Mouse (Mus musculus): ENCODE measurements around the gene Rtf2. TPM values are rescaled to one million over a fixed set of nuclear protein-coding genes. Genes with fewer than 3 reads are reported as not detected.
A peak's percentile ranks its signal among the peaks of the same experiment; 100 is the strongest.

Rtf2 gene
- polyA plus RNA-seq, 1 experiment, result 91.4 TPM

- Histone ChIP-seq H3K4me3 (ENCODE audit: insufficient read depth, low read depth, low read length) (no peak overlapping the region), H3K27ac (replicated peaks; ENCODE audit: low read depth, low read length) (peak overlapping the region; percentile 74), H3K4me1 (ENCODE audit: control insufficient read depth, insufficient read depth, insufficient read length, low read length) (peaks cover 6% of the 10 kb centered on the region; the same call in 1 of the 2 replicates)
Observed at GRCm38 (mm10) chr2:172460647-172461046, 20.3 kb downstream of the Rtf2 start.

- H3K27ac ChIP-seq (replicated peaks; ENCODE audit: low read depth, low read length), result no peak overlapping the region
Observed at GRCm38 (mm10) chr2:172462813-172463212, 22.5 kb downstream of the Rtf2 start.

GRCm38 (mm10) chr2:172466427-172467132, 26.2 kb downstream of the Rtf2 start:
- Histone ChIP-seq H3K4me3 (ENCODE audit: insufficient read depth, low read depth, low read length) (no peak overlapping the region), H3K27ac (replicated peaks; ENCODE audit: low read depth, low read length) (peak overlapping the region; percentile 33; the same call in 1 of the 2 replicates), H3K4me1 (ENCODE audit: control insufficient read depth, insufficient read depth, insufficient read length, low read length) (peaks cover 7% of the 10 kb centered on the region)

More at GRCm38 (mm10) chr2:172462813-172463212, 22.5 kb downstream of the Rtf2 start:
- Histone ChIP-seq H3K4me3 (ENCODE audit: insufficient read depth, low read depth, low read length) (no peak overlapping the region), H3K4me1 (ENCODE audit: control insufficient read depth, insufficient read depth, insufficient read length, low read length) (peaks cover 13% of the 10 kb centered on the region)

GRCm38 (mm10) chr2:172467206-172467605, 26.9 kb downstream of the Rtf2 start:
- Histone ChIP-seq H3K4me3 (ENCODE audit: insufficient read depth, low read depth, low read length) (no peak overlapping the region), H3K27ac (replicated peaks; ENCODE audit: low read depth, low read length) (0 out of 2 replicates have a peak overlapping the region, but pooled peaks have one; percentile 2), H3K4me1 (ENCODE audit: control insufficient read depth, insufficient read depth, insufficient read length, low read length) (peaks cover 7% of the 10 kb centered on the region)

- Histone ChIP-seq H3K4me1 (ENCODE audit: control insufficient read depth, insufficient read depth, insufficient read length, low read length) (peaks cover 7% of the 10 kb centered on the region), H3K4me3 (ENCODE audit: insufficient read depth, low read depth, low read length) (no peak overlapping the region), H3K27ac (replicated peaks; ENCODE audit: low read depth, low read length) (peak overlapping the region; percentile 20)
Observed at GRCm38 (mm10) chr2:172468346-172468819, 28.0 kb downstream of the Rtf2 start.

- no peak within 1 kb of the TSS for H3K4me3 ChIP-seq (ENCODE audit: insufficient read depth, low read depth, low read length)
- H3K4me1 ChIP-seq (ENCODE audit: control insufficient read depth, insufficient read depth, insufficient read length, low read length), result peaks cover 3% of the 10 kb centered on the region; the same call in 1 of the 2 replicates
- H3K27ac ChIP-seq (replicated peaks; ENCODE audit: low read depth, low read length), result peak within 1 kb of the TSS; percentile 89
Observed at GRCm38 (mm10) chr2:172472318-172472717, 32.0 kb downstream of the Rtf2 start, which contains the start of gene Fam209. TSS of gene Fam209 (plus strand) at chr2:172472520.

GRCm38 (mm10) chr2:172473591-172473990, 33.2 kb downstream of the Rtf2 start:
- Histone ChIP-seq H3K4me3 (ENCODE audit: insufficient read depth, low read depth, low read length) (no peak overlapping the region), H3K4me1 (ENCODE audit: control insufficient read depth, insufficient read depth, insufficient read length, low read length) (peaks cover 3% of the 10 kb centered on the region; the same call in 1 of the 2 replicates), H3K27ac (replicated peaks; ENCODE audit: low read depth, low read length) (peak overlapping the region; percentile 89)

GRCm38 (mm10) chr2:172474970-172475369, 34.6 kb downstream of the Rtf2 start:
- Histone ChIP-seq H3K4me3 (ENCODE audit: insufficient read depth, low read depth, low read length) (no peak overlapping the region), H3K4me1 (ENCODE audit: control insufficient read depth, insufficient read depth, insufficient read length, low read length) (peaks cover 3% of the 10 kb centered on the region; the same call in 1 of the 2 replicates), H3K27ac (replicated peaks; ENCODE audit: low read depth, low read length) (no peak overlapping the region)

- Histone ChIP-seq H3K4me3 (ENCODE audit: insufficient read depth, low read depth, low read length) (no peak overlapping the region), H3K27ac (replicated peaks; ENCODE audit: low read depth, low read length) (peak overlapping the region; percentile 16; the same call in 1 of the 2 replicates), H3K4me1 (ENCODE audit: control insufficient read depth, insufficient read depth, insufficient read length, low read length) (peaks cover 3% of the 10 kb centered on the region; the same call in 1 of the 2 replicates)
Observed at GRCm38 (mm10) chr2:172476707-172477260, 36.4 kb downstream of the Rtf2 start.

GRCm38 (mm10) chr2:172477350-172477749, 37.0 kb downstream of the Rtf2 start:
- Histone ChIP-seq H3K4me1 (ENCODE audit: control insufficient read depth, insufficient read depth, insufficient read length, low read length) (peaks cover 3% of the 10 kb centered on the region; the same call in 1 of the 2 replicates), H3K27ac (replicated peaks; ENCODE audit: low read depth, low read length) (0 out of 2 replicates have a peak overlapping the region, but pooled peaks have one; percentile 39), H3K4me3 (ENCODE audit: insufficient read depth, low read depth, low read length) (peak overlapping the region; percentile 31; the same call in 1 of the 2 replicates)

- Histone ChIP-seq H3K27ac (replicated peaks; ENCODE audit: low read depth, low read length) (0 out of 2 replicates have a peak overlapping the region, but pooled peaks have one; percentile 39), H3K4me3 (ENCODE audit: insufficient read depth, low read depth, low read length) (0 out of 2 replicates have a peak overlapping the region, but pooled peaks have one; percentile 31), H3K4me1 (ENCODE audit: control insufficient read depth, insufficient read depth, insufficient read length, low read length) (peaks cover 3% of the 10 kb centered on the region; the same call in 1 of the 2 replicates)
Observed at GRCm38 (mm10) chr2:172477860-172478259, 37.5 kb downstream of the Rtf2 start.

GRCm38 (mm10) chr2:172480296-172480695, 39.9 kb downstream of the Rtf2 start:
- no peak overlapping the region for H3K4me3 ChIP-seq (ENCODE audit: insufficient read depth, low read depth, low read length)
- H3K4me1 ChIP-seq (ENCODE audit: control insufficient read depth, insufficient read depth, insufficient read length, low read length), result no peaks in the 10 kb centered on the region
- no peak overlapping the region for H3K27ac ChIP-seq (replicated peaks; ENCODE audit: low read depth, low read length)

- no peaks in the 10 kb centered on the region for H3K4me1 ChIP-seq (ENCODE audit: control insufficient read depth, insufficient read depth, insufficient read length, low read length)
- H3K27ac ChIP-seq (replicated peaks; ENCODE audit: low read depth, low read length), result no peak overlapping the region
- no peak overlapping the region for H3K4me3 ChIP-seq (ENCODE audit: insufficient read depth, low read depth, low read length)
Observed at GRCm38 (mm10) chr2:172481654-172482385, 41.5 kb downstream of the Rtf2 start.

- Histone ChIP-seq H3K4me1 (ENCODE audit: control insufficient read depth, insufficient read depth, insufficient read length, low read length) (no peaks in the 10 kb centered on the region), H3K4me3 (ENCODE audit: insufficient read depth, low read depth, low read length) (no peak overlapping the region), H3K27ac (replicated peaks; ENCODE audit: low read depth, low read length) (no peak overlapping the region)
Observed at GRCm38 (mm10) chr2:172483766-172484413, 43.5 kb downstream of the Rtf2 start.
